Mouse (Mus musculus) heart, embryonic 16.5 days (tissue): ENCODE results near the gene Nrd1. TPM values are rescaled to one million over a fixed set of nuclear protein-coding genes. Genes with fewer than 3 reads are reported as not detected.

Experiments
- ATAC-seq: fragments of 200-750 bp; cut with Nextera tagmentation; replicated peaks from 2 replicates; pipeline ENCODE4 v1.8.0; 2017; ENCODE audit warnings: moderate number of reproducible peaks; ENCODE audit not compliant: insufficient read depth, low FRiP score; ENCODE audit errors: extremely low read depth
- H3K27ac ChIP-seq: fragments of 300-500 bp; sonication (generic); 2 replicates; pipeline ENCODE4 v1.5.1; 2014; ENCODE audit warnings: mild to moderate bottlenecking, low read length, control low read depth, moderate library complexity
- H3K27me3 ChIP-seq: fragments of 300-500 bp; sonication (generic); 2 replicates; pipeline ENCODE4 v1.6.1; 2014; ENCODE audit warnings: low read length, mixed read lengths; ENCODE audit not compliant: control insufficient read depth, insufficient read depth
- H3K36me3 ChIP-seq: fragments of 300-500 bp; sonication (generic); 2 replicates; pipeline ENCODE4 v1.6.1; 2014; ENCODE audit not compliant: control insufficient read depth, insufficient read depth
- H3K4me1 ChIP-seq: fragments of 300-500 bp; sonication (generic); 2 replicates; pipeline ENCODE4 v1.6.1; 2014; ENCODE audit warnings: low read length, mixed read lengths; ENCODE audit not compliant: control insufficient read depth, insufficient read depth
- H3K4me2 ChIP-seq: fragments of 300-500 bp; sonication (generic); 2 replicates; pipeline ENCODE4 v1.6.1; 2014; ENCODE audit warnings: low read depth, mild to moderate bottlenecking, control low read depth, low read length
- H3K4me3 ChIP-seq: fragments of 300-500 bp; sonication (generic); 2 replicates; pipeline ENCODE4 v1.5.1; 2014; ENCODE audit warnings: mild to moderate bottlenecking, control low read depth, low read length
- H3K9ac ChIP-seq: fragments of 300-500 bp; sonication (generic); 2 replicates; pipeline ENCODE4 v1.6.1; 2014; ENCODE audit warnings: low read length, control low read depth
- H3K9me3 ChIP-seq: fragments of 300-500 bp; sonication (generic); replicated peaks from 2 replicates; pipeline ENCODE4 v1.6.1; 2016; ENCODE audit warnings: low read length; ENCODE audit not compliant: control insufficient read depth
- WGBS: fragments of 180-500 bp; shearing (Covaris S2); extraction: QIAGEN DNeasy Blood & Tissue Kit; methylation state at CpG from one replicate; pipeline ENCODE4 v1.1.7; 2014; 5-methylcytosine and 5-hydroxymethylcytosine counted together
- polyA plus RNA-seq: library from polyadenylated mRNA; unstranded; fragments of >200 nt; fragmentation: Nextera tagmentation; extraction: Ambion mirVana; gene quantifications from 2 replicates; pipeline ENCODE4 v1.2.1, GENCODE M21; 2015

The Nrd1 gene
- polyA plus RNA-seq, 1 experiment from 2014 or later, result 50.2 TPM

- 44% methylated on average over 5 of the region's 5 CpGs for WGBS
- ATAC-seq, result no peak
- H3K36me3 ChIP-seq, result peaks cover 44% of the 10 kb centered on the region
- H3K27ac ChIP-seq, result no peak overlapping the region; the same call in 1 of the 2 replicates
- no peaks in the 10 kb centered on the region for H3K27me3 ChIP-seq
- H3K4me2 ChIP-seq, result no peak overlapping the region
- H3K9me3 ChIP-seq, result no peaks in the 10 kb centered on the region; the same call in 1 of the 2 replicates
- no peak overlapping the region for H3K9ac ChIP-seq
- H3K4me3 ChIP-seq, result no peak overlapping the region
- H3K4me1 ChIP-seq, result no peaks in the 10 kb centered on the region
These were observed 42.8 kb downstream of the Nrd1 start for GRCm38 (mm10) chr4:109043294-109043693.

GRCm38 (mm10) chr4:109043756-109044155 lies 43.3 kb downstream of the Nrd1 start:
- H3K4me3 ChIP-seq, result no peak overlapping the region
- H3K9ac ChIP-seq, result no peak overlapping the region
- no peak for ATAC-seq
- no peaks in the 10 kb centered on the region for H3K4me1 ChIP-seq
- H3K36me3 ChIP-seq, result peaks cover 40% of the 10 kb centered on the region
- H3K4me2 ChIP-seq, result no peak overlapping the region
- no peaks in the 10 kb centered on the region; the same call in 1 of the 2 replicates for H3K9me3 ChIP-seq
- H3K27me3 ChIP-seq, result no peaks in the 10 kb centered on the region
- no peak overlapping the region for H3K27ac ChIP-seq
- WGBS, result 78% methylated on average over 5 of the region's 5 CpGs

- Histone ChIP-seq H3K27me3 (no peaks in the 10 kb centered on the region), H3K4me1 (no peaks in the 10 kb centered on the region), H3K4me3 (no peak overlapping the region), H3K27ac (no peak overlapping the region; the same call in 1 of the 2 replicates), H3K4me2 (no peak overlapping the region), H3K36me3 (peaks cover 18% of the 10 kb centered on the region), H3K9ac (no peak overlapping the region), H3K9me3 (no peaks in the 10 kb centered on the region)
- WGBS, result 35% methylated on average over 4 of the region's 4 CpGs
- peak; percentile 66 for ATAC-seq
These were observed 47.8 kb downstream of the Nrd1 start for GRCm38 (mm10) chr4:109048258-109048657.

GRCm38 (mm10) chr4:109052282-109052681 lies 51.8 kb downstream of the Nrd1 start:
- H3K9ac ChIP-seq, result no peak overlapping the region
- ATAC-seq, result peak; percentile 21; the same call in 1 of the 2 replicates
- no peaks in the 10 kb centered on the region for H3K27me3 ChIP-seq
- H3K9me3 ChIP-seq, result no peaks in the 10 kb centered on the region
- no peak overlapping the region for H3K4me2 ChIP-seq
- peaks cover 10% of the 10 kb centered on the region for H3K36me3 ChIP-seq
- 0 out of 2 replicates have a peak overlapping the region, but pooled peaks have one; percentile 24 for H3K27ac ChIP-seq
- no peaks in the 10 kb centered on the region for H3K4me1 ChIP-seq
- H3K4me3 ChIP-seq, result no peak overlapping the region
- 50% methylated on average over 1 of the region's 1 CpGs for WGBS

GRCm38 (mm10) chr4:109054003-109054402 lies 53.5 kb downstream of the Nrd1 start:
- Histone ChIP-seq H3K27ac (no peak overlapping the region), H3K36me3 (peaks cover 26% of the 10 kb centered on the region), H3K4me2 (no peak overlapping the region), H3K4me3 (no peak overlapping the region), H3K9me3 (no peaks in the 10 kb centered on the region), H3K27me3 (no peaks in the 10 kb centered on the region), H3K4me1 (no peaks in the 10 kb centered on the region), H3K9ac (no peak overlapping the region)
- ATAC-seq, result no peak
- WGBS, result 88% methylated on average over 9 of the region's 9 CpGs

GRCm38 (mm10) chr4:109056351-109056750 lies 55.9 kb downstream of the Nrd1 start:
- Histone ChIP-seq H3K27me3 (no peaks in the 10 kb centered on the region), H3K9ac (no peak overlapping the region), H3K9me3 (no peaks in the 10 kb centered on the region), H3K4me2 (no peak overlapping the region), H3K36me3 (peaks cover 46% of the 10 kb centered on the region), H3K27ac (no peak overlapping the region), H3K4me3 (no peak overlapping the region), H3K4me1 (no peaks in the 10 kb centered on the region)
- 80% methylated on average over 7 of the region's 7 CpGs for WGBS
- ATAC-seq, result no peak

- Histone ChIP-seq H3K4me1 (no peaks in the 10 kb centered on the region), H3K9ac (no peak overlapping the region), H3K9me3 (no peaks in the 10 kb centered on the region), H3K27ac (no peak overlapping the region), H3K36me3 (peaks cover 57% of the 10 kb centered on the region), H3K4me2 (no peak overlapping the region), H3K4me3 (no peak overlapping the region), H3K27me3 (no peaks in the 10 kb centered on the region)
- ATAC-seq, result no peak
- 91% methylated on average over 8 of the region's 8 CpGs for whole genome bisulfite sequencing
These were observed 57.2 kb downstream of the Nrd1 start for GRCm38 (mm10) chr4:109057640-109058039.

GRCm38 (mm10) chr4:109059255-109059821 lies 58.9 kb downstream of the Nrd1 start:
- Histone ChIP-seq H3K9ac (no peak overlapping the region), H3K27me3 (no peaks in the 10 kb centered on the region), H3K4me2 (no peak overlapping the region), H3K9me3 (no peaks in the 10 kb centered on the region), H3K4me1 (no peaks in the 10 kb centered on the region), H3K36me3 (peaks cover 64% of the 10 kb centered on the region), H3K4me3 (no peak overlapping the region), H3K27ac (no peak overlapping the region)
- ATAC-seq, result no peak
- 77% methylated on average over 4 of the region's 4 CpGs for WGBS

- ATAC-seq, result no peak
- Histone ChIP-seq H3K9me3 (no peaks in the 10 kb centered on the region), H3K4me1 (no peaks in the 10 kb centered on the region), H3K36me3 (peaks cover 44% of the 10 kb centered on the region), H3K9ac (no peak overlapping the region), H3K4me2 (no peak overlapping the region), H3K27me3 (no peaks in the 10 kb centered on the region), H3K4me3 (no peak overlapping the region), H3K27ac (no peak overlapping the region)
- WGBS, result 86% methylated on average over 6 of the region's 6 CpGs
These were observed 64.5 kb downstream of the Nrd1 start for GRCm38 (mm10) chr4:109064941-109065340.
